Mouse (Mus musculus) lung, postnatal 0 days (tissue): ENCODE results near the gene Mob4. TPM values are rescaled to one million over a fixed set of nuclear protein-coding genes. Genes with fewer than 3 reads are reported as not detected.
A peak's percentile ranks its signal among the peaks of the same experiment; 100 is the strongest.

Experiments
- ATAC-seq: fragments of 200-750 bp; cut with Nextera tagmentation; 2 replicates; pipeline ENCODE4 v1.8.0; 2017; ENCODE audit warnings: moderate library complexity
- DNase-seq: peaks from one replicate; pipeline ENCODE4 v3.0.0-alpha.2; 2016; ENCODE audit warnings: low spot score
- H3K27ac ChIP-seq: fragments of 300-500 bp; sonication (generic); 2 replicates; pipeline ENCODE4 v1.5.1; 2014; ENCODE audit warnings: antibody characterized with exemption, mild to moderate bottlenecking, low read length, mixed read lengths
- H3K27me3 ChIP-seq: fragments of 300-500 bp; sonication (generic); replicated peaks from 2 replicates; pipeline ENCODE4 v1.6.1; 2014; ENCODE audit warnings: low read length, mixed read lengths; ENCODE audit not compliant: insufficient read depth
- H3K36me3 ChIP-seq: fragments of 300-500 bp; sonication (generic); 2 replicates; pipeline ENCODE4 v1.6.1; 2014; ENCODE audit warnings: low read length, mixed read lengths; ENCODE audit not compliant: insufficient read depth
- H3K4me1 ChIP-seq: fragments of 300-500 bp; sonication (generic); 2 replicates; pipeline ENCODE4 v1.6.1; 2014; ENCODE audit warnings: antibody characterized with exemption, low read depth, low read length, mixed read lengths; ENCODE audit not compliant: insufficient read depth
- H3K4me2 ChIP-seq: fragments of 300-500 bp; sonication (generic); replicated peaks from 2 replicates; pipeline ENCODE4 v1.6.1; 2014; ENCODE audit warnings: low read depth, mild to moderate bottlenecking, low read length, moderate library complexity, mixed read lengths
- H3K4me3 ChIP-seq: fragments of 300-500 bp; sonication (generic); 2 replicates; pipeline ENCODE4 v1.5.1; 2014; ENCODE audit warnings: low read depth, low read length
- H3K9ac ChIP-seq: fragments of 300-500 bp; sonication (generic); replicated peaks from 2 replicates; pipeline ENCODE4 v1.6.1; 2014; ENCODE audit warnings: low read depth, mild to moderate bottlenecking
- H3K9me3 ChIP-seq: fragments of 300-500 bp; sonication (generic); 2 replicates; pipeline ENCODE4 v1.6.1; 2016; ENCODE audit warnings: low read length, mixed read lengths
- CTCF ChIP-seq: IDR thresholded peaks from 2 replicates; pipeline ENCODE4 v1.5.1; 2016; ENCODE audit warnings: antibody characterized with exemption, mild to moderate bottlenecking
- EP300 ChIP-seq: IDR thresholded peaks from 2 replicates; pipeline ENCODE4 v1.6.1; 2016; ENCODE audit warnings: antibody characterized with exemption, mild to moderate bottlenecking, control low read depth
- WGBS: fragments of 180-500 bp; shearing (Covaris S2); extraction: QIAGEN DNeasy Blood & Tissue Kit; methylation state at CpG from one replicate; pipeline ENCODE4 v1.1.7; 2014; 5-methylcytosine and 5-hydroxymethylcytosine counted together
- polyA plus RNA-seq: library from polyadenylated mRNA; unstranded; fragments of >200 nt; fragmentation: Nextera tagmentation; extraction: Ambion mirVana; gene quantifications from 2 replicates; pipeline ENCODE4 v1.2.1, GENCODE M21; 2015

Mob4 gene
- polyA plus RNA-seq, 1 experiment from 2014 or later, result 109 TPM

DNA sequence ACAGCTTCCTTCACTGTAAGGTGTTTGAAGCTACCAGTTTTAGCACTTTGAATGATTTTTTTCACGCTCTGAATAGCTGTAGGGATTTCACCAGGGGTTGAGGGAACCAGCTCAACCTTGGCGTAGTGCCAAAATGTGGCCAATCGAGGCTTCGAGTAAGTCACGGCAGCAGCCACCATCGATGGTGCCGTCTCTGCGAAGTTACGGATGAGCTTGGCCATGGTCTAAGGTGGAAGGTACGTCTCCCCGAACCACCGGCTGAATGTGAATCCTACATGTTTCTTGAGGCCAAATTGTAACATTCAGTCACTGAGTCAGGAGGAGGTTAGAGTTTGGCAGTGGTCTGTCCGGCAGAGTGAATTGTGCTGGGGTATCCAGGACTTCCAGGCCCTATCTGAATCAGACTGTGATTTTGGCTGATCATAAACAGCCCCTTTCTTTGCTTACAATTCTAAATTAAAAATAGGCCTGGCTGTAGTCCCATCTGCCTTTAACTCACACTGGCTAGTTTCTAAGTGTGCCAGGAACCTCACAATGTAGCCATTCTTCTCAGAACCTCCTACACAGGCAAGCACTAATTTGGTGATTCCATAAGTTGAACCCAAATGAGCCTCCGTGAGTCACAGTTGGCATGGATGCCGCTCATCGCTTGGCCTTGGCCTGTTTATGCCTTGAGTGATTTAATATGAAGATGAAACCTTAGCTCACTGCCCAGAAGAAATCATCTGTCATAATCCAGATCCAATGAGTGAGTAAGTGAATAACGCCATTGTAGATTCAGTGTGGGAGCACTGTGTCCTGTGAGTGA is 30.0 kb downstream of the Mob4 start:
- ATAC-seq, result no peak
- DNase-seq, result no peak

DNA sequence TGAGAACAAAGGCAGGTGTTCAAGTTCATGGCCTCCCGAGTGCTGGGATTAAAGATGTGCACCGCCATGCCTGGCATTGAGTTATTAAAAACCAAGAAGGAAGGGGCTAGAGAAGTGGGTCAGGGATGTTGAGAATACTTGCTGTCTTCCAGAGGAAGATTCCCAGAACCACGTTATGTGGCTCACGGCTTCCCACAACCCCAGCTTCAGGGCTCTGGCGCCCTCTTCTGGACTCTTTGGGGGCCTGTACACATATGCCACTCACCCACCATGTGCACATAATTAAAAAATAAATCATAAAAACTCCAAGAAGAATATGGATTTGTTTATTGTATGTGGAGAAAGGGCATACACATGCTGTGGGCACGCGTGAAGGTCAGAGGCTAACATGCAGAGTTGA is 30.9 kb downstream of the Mob4 start:
- peak; percentile 54 for TF ChIP-seq CTCF
- no peak for TF ChIP-seq EP300
- 76% methylated on average over 7 of the region's 7 CpGs for WGBS
- Histone ChIP-seq H3K27ac (no peak overlapping the region), H3K4me3 (no peak overlapping the region), H3K36me3 (no peaks in the 10 kb centered on the region; the same call in 1 of the 2 replicates), H3K27me3 (no peaks in the 10 kb centered on the region), H3K9ac (no peak overlapping the region), H3K9me3 (no peaks in the 10 kb centered on the region), H3K4me1 (no peaks in the 10 kb centered on the region), H3K4me2 (no peak overlapping the region)
- peak; percentile 11 for DNase-seq
- no peak for ATAC-seq

More for the DNA sequence above, 30.0 kb downstream of the Mob4 start:
- Histone ChIP-seq H3K9ac (no peak overlapping the region), H3K4me3 (no peak overlapping the region), H3K27me3 (no peaks in the 10 kb centered on the region), H3K36me3 (peaks cover 5% of the 10 kb centered on the region; the same call in 1 of the 2 replicates), H3K4me2 (no peak overlapping the region), H3K4me1 (no peaks in the 10 kb centered on the region), H3K27ac (no peak overlapping the region), H3K9me3 (no peaks in the 10 kb centered on the region)
- WGBS, result 88% methylated on average over 17 of the region's 17 CpGs
- TF ChIP-seq CTCF (no peak), EP300 (no peak)

DNA sequence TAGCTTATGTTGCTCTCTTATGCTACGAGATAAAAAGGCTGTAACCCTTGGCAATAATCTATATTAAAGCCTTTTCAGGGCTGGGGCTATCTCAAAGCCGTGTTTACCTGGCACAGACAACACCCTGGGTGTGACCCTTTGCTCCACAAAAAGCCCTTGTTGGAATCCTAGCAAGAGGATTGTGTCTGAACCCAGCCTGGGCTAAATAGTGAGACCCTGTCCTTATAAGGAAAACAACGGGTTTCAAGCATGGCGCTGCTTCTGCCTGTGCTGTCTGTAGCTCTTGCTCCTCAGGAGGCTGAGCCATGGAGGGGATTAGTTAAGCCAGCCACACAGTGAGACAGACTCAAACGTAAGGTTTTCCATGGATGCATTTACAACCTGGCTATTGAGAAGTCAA is 31.8 kb downstream of the Mob4 start:
- Histone ChIP-seq H3K4me1 (no peaks in the 10 kb centered on the region), H3K27me3 (no peaks in the 10 kb centered on the region), H3K27ac (no peak overlapping the region), H3K4me2 (no peak overlapping the region), H3K4me3 (no peak overlapping the region), H3K36me3 (no peaks in the 10 kb centered on the region; the same call in 1 of the 2 replicates), H3K9me3 (no peaks in the 10 kb centered on the region), H3K9ac (no peak overlapping the region)
- ATAC-seq, result no peak
- whole genome bisulfite sequencing, result 69% methylated on average over 5 of the region's 5 CpGs
- TF ChIP-seq CTCF (no peak), EP300 (no peak)
- no peak for DNase-seq

DNA sequence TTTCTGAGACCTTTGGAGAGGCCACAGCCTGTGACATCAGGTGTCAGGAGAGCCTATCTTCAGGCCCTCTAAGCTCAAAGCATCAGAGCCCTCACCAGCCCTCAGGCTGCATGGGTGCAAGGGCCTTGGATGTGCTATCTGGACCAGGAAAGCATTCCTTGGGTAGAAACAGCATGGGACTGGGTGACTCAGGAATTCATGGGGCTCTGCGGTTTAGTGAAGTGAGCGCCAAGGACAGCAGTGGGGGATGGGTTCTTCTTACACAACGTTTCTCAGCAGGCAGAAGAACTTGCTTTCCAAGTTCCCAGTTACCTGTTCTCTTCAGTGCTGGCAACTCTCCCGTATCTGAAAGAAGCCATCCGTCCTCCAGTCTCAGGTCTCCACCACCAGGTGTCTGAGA is 33.0 kb downstream of the Mob4 start:
- Histone ChIP-seq H3K4me2 (no peak overlapping the region), H3K9me3 (no peaks in the 10 kb centered on the region), H3K4me1 (no peaks in the 10 kb centered on the region), H3K4me3 (no peak overlapping the region), H3K9ac (no peak overlapping the region), H3K27ac (no peak overlapping the region), H3K27me3 (no peaks in the 10 kb centered on the region), H3K36me3 (no peaks in the 10 kb centered on the region)
- WGBS, result 47% methylated on average over 5 of the region's 5 CpGs
- TF ChIP-seq EP300 (no peak), CTCF (no peak)
- DNase-seq, result peak; percentile 76
- peak; percentile 82 for ATAC-seq

DNA sequence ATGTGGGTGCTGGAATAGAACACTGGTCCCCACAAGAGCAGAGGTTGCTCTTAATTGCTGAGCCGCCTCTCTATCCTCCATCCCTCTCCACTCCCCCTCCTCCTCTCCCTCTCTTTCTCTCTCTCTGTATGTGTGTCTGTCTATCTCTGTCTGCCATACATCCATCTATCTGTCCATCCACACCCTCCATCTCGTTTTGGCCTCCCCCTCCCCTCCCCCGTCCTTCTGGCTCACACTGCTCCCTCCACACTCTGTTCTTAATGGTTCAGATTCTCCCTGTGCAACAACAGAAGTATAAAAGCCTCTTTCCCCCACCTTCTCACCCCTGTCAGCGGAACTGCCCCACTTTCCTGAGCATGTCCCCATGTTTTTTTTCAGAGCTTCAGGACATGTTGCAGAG is 36.5 kb downstream of the Mob4 start:
- Histone ChIP-seq H3K4me3 (no peak overlapping the region), H3K9me3 (no peaks in the 10 kb centered on the region), H3K36me3 (no peaks in the 10 kb centered on the region), H3K4me2 (no peak overlapping the region), H3K4me1 (no peaks in the 10 kb centered on the region), H3K9ac (no peak overlapping the region), H3K27ac (no peak overlapping the region), H3K27me3 (no peaks in the 10 kb centered on the region)
- no peak for DNase-seq
- no peak for ATAC-seq
- no peak for TF ChIP-seq CTCF
- TF ChIP-seq EP300, result no peak
- WGBS, result 76% methylated on average over 4 of the region's 4 CpGs

DNA sequence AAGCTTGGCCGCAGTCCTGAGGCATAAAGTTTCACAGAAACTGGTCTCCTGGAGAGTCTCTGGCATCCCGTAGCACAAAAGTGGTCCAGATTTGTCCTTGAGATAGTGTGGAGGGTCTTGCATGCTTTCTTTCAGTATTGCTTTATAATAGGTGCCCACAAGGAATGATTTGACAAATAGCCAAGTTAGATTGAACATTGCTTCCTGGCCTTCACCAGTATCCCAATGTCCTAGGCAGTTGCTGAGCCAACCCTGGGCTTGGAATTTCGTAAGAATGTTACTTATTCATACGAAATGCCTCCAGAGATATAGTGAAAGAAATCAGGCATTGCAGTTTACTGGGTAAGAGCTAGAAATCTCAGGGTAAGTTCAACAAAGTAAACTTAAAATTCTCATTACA is 37.6 kb downstream of the Mob4 start:
- no peaks in the 10 kb centered on the region for H3K4me1 ChIP-seq
- no peak overlapping the region for H3K4me3 ChIP-seq
- H3K27ac ChIP-seq, result no peak overlapping the region
- 92% methylated on average over 4 of the region's 4 CpGs for WGBS
- H3K9ac ChIP-seq, result no peak overlapping the region
- H3K9me3 ChIP-seq, result no peaks in the 10 kb centered on the region
- no peak for DNase-seq
- no peak for TF ChIP-seq CTCF
- H3K36me3 ChIP-seq, result no peaks in the 10 kb centered on the region
- no peak overlapping the region for H3K4me2 ChIP-seq
- H3K27me3 ChIP-seq, result no peaks in the 10 kb centered on the region
- no peak for ATAC-seq
